Mouse (Mus musculus): ENCODE data around the gene Rbm25. TPM values are rescaled to one million over a fixed set of nuclear protein-coding genes. Genes with fewer than 3 reads are reported as not detected.

The Rbm25 gene
- polyA plus RNA-seq, 1 experiment from 2014 or later = 335 TPM

DNA sequence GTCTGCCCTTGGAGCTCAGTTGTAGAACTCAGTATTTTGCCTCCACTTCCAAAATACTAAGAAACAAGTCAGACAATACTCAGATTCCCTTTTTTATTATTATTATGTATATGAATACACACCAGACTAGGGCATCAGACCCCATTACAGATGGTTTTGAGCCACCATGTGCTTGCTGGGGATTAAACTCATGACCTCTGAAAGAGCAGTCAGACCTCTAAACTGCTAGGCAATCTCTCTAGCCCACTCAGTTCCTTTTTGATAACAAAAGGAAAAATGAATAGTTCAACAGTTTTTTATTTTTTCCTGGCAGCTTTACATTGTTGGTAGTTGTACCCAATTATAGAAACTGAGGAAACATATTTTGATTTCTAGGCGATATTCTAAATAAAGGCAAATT lies 54.4 kb downstream of the Rbm25 start:
- Histone ChIP-seq H3K9me3 (no peaks in the 10 kb centered on the region), H3K4me3 (no peak overlapping the region), H3K27ac (no peak overlapping the region), H3K36me3 (peaks cover 19% of the 10 kb centered on the region), H3K9ac (no peak overlapping the region), H3K4me2 (no peak overlapping the region), H3K27me3 (no peaks in the 10 kb centered on the region), H3K4me1 (peaks cover 15% of the 10 kb centered on the region)
- WGBS = 93% methylated on average over 1 of the region's 1 CpGs
- ATAC-seq (ENCODE audit: insufficient number of reproducible peaks, insufficient read depth, low FRiP score, low TSS enrichment, low read depth) = no peak

DNA sequence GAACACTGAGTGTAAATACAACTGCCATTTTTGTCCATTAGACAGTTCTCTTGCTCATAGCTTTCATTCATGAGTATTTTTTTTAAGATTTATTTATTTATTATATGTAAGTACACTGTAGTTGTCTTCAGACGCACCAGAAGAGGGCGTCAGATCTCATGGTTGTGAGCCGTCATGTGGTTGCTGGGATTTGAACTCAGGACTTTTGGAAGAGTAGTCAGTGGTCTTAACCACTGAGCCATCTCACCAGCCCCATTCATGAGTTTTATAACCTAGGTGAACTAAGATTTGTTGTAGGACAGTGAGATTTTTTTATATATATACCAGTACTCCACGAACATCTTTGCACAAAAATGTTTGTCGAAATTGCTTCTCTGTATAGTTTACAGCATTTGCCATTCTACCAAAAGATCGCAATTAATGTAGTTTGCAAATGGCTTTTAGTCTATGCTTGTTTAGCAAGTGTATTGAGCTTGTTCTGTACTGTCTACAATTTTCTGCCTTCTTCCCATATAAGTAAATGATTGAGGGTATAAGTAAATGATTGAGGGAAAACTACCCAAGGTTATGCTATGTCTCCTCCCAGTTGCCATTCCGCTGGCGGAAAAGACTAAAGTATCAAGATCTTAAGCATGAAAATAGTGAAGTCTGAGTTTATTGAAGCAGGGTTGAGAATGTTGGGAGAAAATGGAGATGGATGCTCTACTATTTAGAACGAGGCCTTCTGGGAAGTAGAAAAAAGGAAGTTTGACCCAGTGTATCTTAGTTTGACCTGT lies 55.7 kb downstream of the Rbm25 start:
- H3K9ac ChIP-seq = no peak overlapping the region
- H3K27me3 ChIP-seq = no peaks in the 10 kb centered on the region
- peaks cover 20% of the 10 kb centered on the region for H3K4me1 ChIP-seq
- no peak for ATAC-seq (ENCODE audit: insufficient number of reproducible peaks, insufficient read depth, low FRiP score, low TSS enrichment, low read depth)
- no peak overlapping the region for H3K4me2 ChIP-seq
- H3K27ac ChIP-seq = peak overlapping the region; percentile 95
- WGBS = 91% methylated on average over 9 of the region's 9 CpGs
- peaks cover 10% of the 10 kb centered on the region for H3K36me3 ChIP-seq
- no peak overlapping the region for H3K4me3 ChIP-seq
- no peaks in the 10 kb centered on the region for H3K9me3 ChIP-seq

- Histone ChIP-seq H3K4me1 (peaks cover 20% of the 10 kb centered on the region), H3K4me3 (peak within 1 kb of the TSS; percentile 91), H3K36me3 (peaks cover 10% of the 10 kb centered on the region; the same call in 1 of the 2 replicates), H3K27me3 (no peaks in the 10 kb centered on the region), H3K27ac (peak within 1 kb of the TSS; percentile 95), H3K4me2 (peak within 1 kb of the TSS; percentile 84), H3K9me3 (no peaks in the 10 kb centered on the region), H3K9ac (peak within 1 kb of the TSS; percentile 91)
- peak; percentile 95 for ATAC-seq (ENCODE audit: insufficient number of reproducible peaks, insufficient read depth, low FRiP score, low TSS enrichment, low read depth)
- WGBS = 0% methylated on average over 38 of the region's 38 CpGs
Observed at GRCm38 (mm10) chr12:83687934-83688315, 56.9 kb downstream of the Rbm25 start, which contains the start of gene Psen1. TSS of gene Psen1 (plus strand) at chr12:83688152.

- WGBS = under 1% methylated on average over 49 of the region's 49 CpGs
Observed at GRCm38 (mm10) chr12:83688316-83689086, 57.5 kb downstream of the Rbm25 start.

GRCm38 (mm10) chr12:83689087-83689432 lies 58.0 kb downstream of the Rbm25 start:
- no peak for ATAC-seq (ENCODE audit: insufficient number of reproducible peaks, insufficient read depth, low FRiP score, low TSS enrichment, low read depth)
- H3K27ac ChIP-seq = peak overlapping the region; percentile 95
- H3K4me2 ChIP-seq = peak overlapping the region; percentile 84
- H3K36me3 ChIP-seq = peaks cover 7% of the 10 kb centered on the region; the same call in 1 of the 2 replicates
- H3K4me1 ChIP-seq = peaks cover 20% of the 10 kb centered on the region
- no peaks in the 10 kb centered on the region for H3K27me3 ChIP-seq
- peak overlapping the region; percentile 91 for H3K4me3 ChIP-seq
- 23% methylated on average over 6 of the region's 6 CpGs for WGBS
- peak overlapping the region; percentile 91 for H3K9ac ChIP-seq
- H3K9me3 ChIP-seq = no peaks in the 10 kb centered on the region

More at GRCm38 (mm10) chr12:83688316-83689086, 57.5 kb downstream of the Rbm25 start:
- H3K4me2 ChIP-seq = peak overlapping the region; percentile 84
- peaks cover 20% of the 10 kb centered on the region for H3K4me1 ChIP-seq
- ATAC-seq (ENCODE audit: insufficient number of reproducible peaks, insufficient read depth, low FRiP score, low TSS enrichment, low read depth) = peak; percentile 68
- peaks cover 7% of the 10 kb centered on the region; the same call in 1 of the 2 replicates for H3K36me3 ChIP-seq
- H3K27ac ChIP-seq = peak overlapping the region; percentile 95
- peak overlapping the region; percentile 91 for H3K9ac ChIP-seq
- H3K4me3 ChIP-seq = peak overlapping the region; percentile 91
- H3K27me3 ChIP-seq = no peaks in the 10 kb centered on the region
- H3K9me3 ChIP-seq = no peaks in the 10 kb centered on the region

DNA sequence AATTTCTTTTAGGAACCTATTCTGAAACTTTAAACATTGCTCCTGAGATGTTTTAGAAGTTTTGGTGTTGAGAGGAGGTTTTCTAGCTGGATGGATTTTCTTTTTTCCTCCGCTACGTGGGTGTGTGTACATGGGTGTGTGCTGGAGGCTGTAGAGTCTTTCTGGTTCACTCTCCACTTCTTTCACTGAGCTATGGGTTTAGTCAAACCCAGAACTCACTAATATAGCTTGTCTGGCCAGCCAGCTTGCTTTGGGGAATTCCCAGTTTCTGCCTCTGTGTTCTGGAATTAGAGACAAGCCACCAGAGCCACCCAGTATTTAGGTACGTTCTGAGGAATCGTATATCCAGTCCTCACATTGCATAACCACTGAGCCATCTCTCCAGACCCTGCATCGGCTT lies 63.0 kb downstream of the Rbm25 start:
- no peak overlapping the region for H3K4me3 ChIP-seq
- no peak overlapping the region for H3K27ac ChIP-seq
- H3K36me3 ChIP-seq = peaks cover 7% of the 10 kb centered on the region; the same call in 1 of the 2 replicates

GRCm38 (mm10) chr12:83694669-83695068 lies 63.6 kb downstream of the Rbm25 start:
- no peaks in the 10 kb centered on the region for H3K27me3 ChIP-seq
- H3K36me3 ChIP-seq = peaks cover 13% of the 10 kb centered on the region
- H3K4me3 ChIP-seq = no peak overlapping the region
- H3K27ac ChIP-seq = no peak overlapping the region
- H3K9ac ChIP-seq = no peak overlapping the region
- no peaks in the 10 kb centered on the region for H3K9me3 ChIP-seq
- H3K4me1 ChIP-seq = peaks cover 22% of the 10 kb centered on the region
- 89% methylated on average over 3 of the region's 3 CpGs for WGBS
- H3K4me2 ChIP-seq = no peak overlapping the region
- ATAC-seq (ENCODE audit: insufficient number of reproducible peaks, insufficient read depth, low FRiP score, low TSS enrichment, low read depth) = no peak

More for the DNA sequence above, 63.0 kb downstream of the Rbm25 start:
- no peak overlapping the region for H3K4me2 ChIP-seq
- no peak overlapping the region for H3K9ac ChIP-seq
- H3K27me3 ChIP-seq = no peaks in the 10 kb centered on the region
- WGBS = 91% methylated on average over 5 of the region's 5 CpGs
- H3K4me1 ChIP-seq = peaks cover 29% of the 10 kb centered on the region
- no peak for ATAC-seq (ENCODE audit: insufficient number of reproducible peaks, insufficient read depth, low FRiP score, low TSS enrichment, low read depth)
- no peaks in the 10 kb centered on the region for H3K9me3 ChIP-seq

DNA sequence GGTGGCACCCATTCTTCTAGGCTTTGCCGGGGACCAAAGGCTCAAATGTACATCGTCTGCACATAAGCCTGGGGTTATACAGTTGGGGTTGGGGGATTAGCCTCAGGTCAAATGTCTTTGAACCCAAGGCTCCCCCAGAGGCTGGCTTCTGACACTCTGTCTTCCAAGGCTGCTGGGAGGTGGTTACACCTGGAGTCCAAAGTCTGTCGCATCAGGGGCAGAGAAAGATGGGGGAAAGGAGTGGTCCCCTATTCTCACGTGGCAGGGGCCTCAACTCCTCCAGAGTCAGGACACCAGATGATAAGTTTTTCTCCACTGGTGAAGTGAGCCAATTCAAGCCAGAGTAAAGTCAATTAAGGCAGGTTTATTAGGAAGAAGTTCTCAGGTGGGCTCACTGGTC lies 67.6 kb downstream of the Rbm25 start:
- no peak overlapping the region for H3K9ac ChIP-seq
- ATAC-seq (ENCODE audit: insufficient number of reproducible peaks, insufficient read depth, low FRiP score, low TSS enrichment, low read depth) = no peak
- H3K27me3 ChIP-seq = no peaks in the 10 kb centered on the region
- peaks cover 32% of the 10 kb centered on the region for H3K36me3 ChIP-seq
- 85% methylated on average over 4 of the region's 4 CpGs for WGBS
- no peak overlapping the region for H3K4me2 ChIP-seq
- H3K9me3 ChIP-seq = no peaks in the 10 kb centered on the region
- no peak overlapping the region for H3K27ac ChIP-seq
- no peak overlapping the region for H3K4me3 ChIP-seq
- H3K4me1 ChIP-seq = peaks cover 11% of the 10 kb centered on the region; the same call in 1 of the 2 replicates

DNA sequence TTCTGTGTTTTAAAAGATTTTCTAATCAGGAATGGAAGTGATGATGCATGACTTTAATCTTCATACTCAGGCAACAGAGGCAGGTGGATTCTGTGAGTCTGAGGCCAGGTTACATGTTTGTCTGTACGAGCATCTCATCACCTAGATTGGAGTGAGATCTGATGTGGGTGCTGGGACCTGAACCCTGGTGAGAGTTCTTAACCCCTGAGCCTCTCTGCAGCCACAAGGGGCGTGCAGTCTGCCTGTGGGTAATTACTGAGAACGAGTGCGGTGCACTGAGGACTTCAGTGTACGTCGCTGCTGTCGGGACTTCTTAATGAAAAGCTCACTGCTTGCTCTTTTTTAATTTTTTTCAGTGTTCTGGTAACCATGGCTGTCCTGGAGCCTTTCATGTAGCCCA lies 70.6 kb downstream of the Rbm25 start:
- Histone ChIP-seq H3K4me1 (no peaks in the 10 kb centered on the region; the same call in 1 of the 2 replicates), H3K9ac (no peak overlapping the region), H3K27ac (no peak overlapping the region), H3K27me3 (no peaks in the 10 kb centered on the region), H3K4me2 (no peak overlapping the region), H3K36me3 (peaks cover 45% of the 10 kb centered on the region), H3K9me3 (no peaks in the 10 kb centered on the region), H3K4me3 (no peak overlapping the region)
- WGBS = 86% methylated on average over 7 of the region's 7 CpGs
- ATAC-seq (ENCODE audit: insufficient number of reproducible peaks, insufficient read depth, low FRiP score, low TSS enrichment, low read depth) = no peak

DNA sequence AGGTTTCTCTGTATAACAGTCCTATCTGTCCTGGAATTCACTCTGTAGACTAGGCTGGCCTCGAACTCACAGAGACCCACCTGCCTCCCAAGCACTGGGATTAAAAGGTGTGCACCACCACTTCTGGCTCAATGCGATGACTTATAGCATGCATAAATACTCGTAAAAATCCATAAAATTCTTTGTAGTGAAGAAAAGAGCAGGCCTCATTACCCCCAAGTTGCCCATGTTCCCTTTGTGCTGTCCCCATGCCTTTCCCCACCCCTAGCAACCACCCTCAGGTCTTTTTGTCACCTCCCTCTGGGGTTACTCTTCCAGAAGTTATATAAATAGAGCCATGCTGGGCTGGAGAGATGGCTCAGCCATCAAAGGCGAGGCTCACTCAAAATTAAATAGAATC lies 71.8 kb downstream of the Rbm25 start:
- 88% methylated on average over 4 of the region's 4 CpGs for WGBS
- H3K27ac ChIP-seq = no peak overlapping the region
- H3K27me3 ChIP-seq = no peaks in the 10 kb centered on the region
- ATAC-seq (ENCODE audit: insufficient number of reproducible peaks, insufficient read depth, low FRiP score, low TSS enrichment, low read depth) = no peak
- H3K9me3 ChIP-seq = no peaks in the 10 kb centered on the region
- H3K4me1 ChIP-seq = no peaks in the 10 kb centered on the region
- H3K4me3 ChIP-seq = no peak overlapping the region
- H3K4me2 ChIP-seq = no peak overlapping the region
- H3K36me3 ChIP-seq = peaks cover 49% of the 10 kb centered on the region
- H3K9ac ChIP-seq = no peak overlapping the region

GRCm38 (mm10) chr12:83706951-83707350 lies 75.9 kb downstream of the Rbm25 start:
- H3K4me3 ChIP-seq = no peak overlapping the region
- no peak overlapping the region for H3K9ac ChIP-seq
- peaks cover 40% of the 10 kb centered on the region for H3K36me3 ChIP-seq
- H3K27ac ChIP-seq = no peak overlapping the region
- 88% methylated on average over 4 of the region's 4 CpGs for WGBS
- H3K4me1 ChIP-seq = no peaks in the 10 kb centered on the region
- no peak for ATAC-seq (ENCODE audit: insufficient number of reproducible peaks, insufficient read depth, low FRiP score, low TSS enrichment, low read depth)
- H3K4me2 ChIP-seq = no peak overlapping the region
- no peaks in the 10 kb centered on the region for H3K9me3 ChIP-seq
- H3K27me3 ChIP-seq = no peaks in the 10 kb centered on the region
